Mouse (Mus musculus) CD4-positive naive resting alpha-beta T cell, adult 57 days (primary cell): ENCODE data around the gene Selenov. TPM values are rescaled to one million over a fixed set of nuclear protein-coding genes. Genes with fewer than 3 reads are reported as not detected.

Source experiments
- total RNA-seq: library from RNA; stranded (reverse); gene quantifications from one replicate; pipeline ENCODE4 v1.2.4, GENCODE M21; 2023

Gene Selenov
- not detected for total RNA-seq

GRCm38 (mm10) chr7:28290638-28291590, at the start of gene Selenov:
TSS of gene Selenov (minus strand) at chr7:28291186.

DNA sequence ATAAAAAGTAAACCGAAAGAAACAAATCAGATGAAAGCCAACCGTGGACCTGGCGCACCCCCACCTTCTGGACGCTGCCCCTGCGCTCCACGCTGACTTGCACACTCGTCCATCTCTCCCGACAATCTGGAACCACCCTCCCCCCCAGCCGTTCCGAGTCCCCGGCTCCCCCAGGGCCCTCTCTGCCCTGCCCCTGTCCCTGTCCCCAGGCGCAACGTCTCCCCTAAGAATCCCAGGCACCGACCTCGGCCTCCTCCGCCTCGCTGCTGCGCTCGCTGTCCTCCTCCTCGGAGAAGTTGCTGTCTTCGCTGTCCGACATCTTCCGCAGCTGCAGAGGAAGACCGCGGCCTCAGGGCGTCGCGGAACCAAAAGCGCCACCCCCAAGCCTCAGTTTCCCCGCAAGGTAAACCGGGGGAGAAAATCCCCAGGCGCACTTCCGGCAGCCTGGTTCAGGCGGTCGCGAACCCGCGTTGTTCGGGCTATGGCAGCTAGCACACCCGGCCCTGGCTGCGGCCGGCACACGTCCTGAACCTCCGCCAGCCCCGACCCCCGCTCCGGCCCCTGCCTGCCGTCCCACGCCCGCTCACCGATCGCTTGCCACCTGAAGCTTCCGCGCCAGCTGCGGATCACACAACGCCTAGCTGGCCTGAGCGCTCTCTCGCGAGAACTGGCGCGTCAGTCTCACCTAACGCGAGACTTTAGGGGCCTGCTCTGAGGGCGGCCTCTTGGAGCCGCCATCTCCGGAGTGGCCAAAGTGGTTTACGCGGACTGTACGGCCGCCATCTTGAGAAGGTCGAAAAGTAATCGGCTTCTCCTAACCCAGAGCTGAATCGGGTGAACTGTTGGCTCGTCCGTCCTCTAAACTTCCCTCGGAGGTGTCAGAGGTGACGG, 47.4 kb upstream of the Selenov start, which contains the start of gene Supt5:
Gene Supt5, minus strand, starts transcription at position 639 of the 891 bp plus-strand sequence.

DNA sequence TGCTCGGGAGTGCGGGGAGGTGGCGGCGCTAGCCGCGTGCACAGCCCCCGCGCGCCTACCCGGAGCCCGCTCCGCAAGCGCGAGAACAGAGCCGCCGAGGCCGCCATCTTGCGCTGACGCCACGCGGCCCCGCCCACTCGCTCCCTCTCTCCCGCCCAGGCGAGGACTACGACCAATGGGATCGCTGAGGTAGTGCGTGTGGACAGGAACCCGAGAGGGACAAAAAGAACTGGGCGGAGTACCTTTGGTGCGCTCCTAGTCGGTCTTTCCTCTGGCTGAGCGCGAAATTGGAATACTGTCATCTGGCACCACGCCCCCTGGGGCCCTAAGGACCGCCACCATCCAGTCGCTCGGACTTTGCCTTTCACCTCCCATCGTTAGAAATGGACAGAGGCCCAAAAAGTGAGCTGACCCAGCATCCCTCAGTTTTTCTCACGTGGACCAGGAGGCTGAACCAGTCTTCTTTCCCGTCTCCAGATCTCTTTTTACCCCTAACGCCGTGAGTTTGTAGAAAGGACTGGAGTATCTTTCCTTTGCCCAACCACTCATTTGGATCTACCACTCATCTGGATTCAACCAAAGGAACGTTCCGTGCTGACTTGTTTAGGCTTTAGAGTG, 21.0 kb upstream of the Selenov start, which contains the start of gene Timm50:
Gene Timm50, minus strand, starts transcription at position 147 of the 618 bp plus-strand sequence.

DNA sequence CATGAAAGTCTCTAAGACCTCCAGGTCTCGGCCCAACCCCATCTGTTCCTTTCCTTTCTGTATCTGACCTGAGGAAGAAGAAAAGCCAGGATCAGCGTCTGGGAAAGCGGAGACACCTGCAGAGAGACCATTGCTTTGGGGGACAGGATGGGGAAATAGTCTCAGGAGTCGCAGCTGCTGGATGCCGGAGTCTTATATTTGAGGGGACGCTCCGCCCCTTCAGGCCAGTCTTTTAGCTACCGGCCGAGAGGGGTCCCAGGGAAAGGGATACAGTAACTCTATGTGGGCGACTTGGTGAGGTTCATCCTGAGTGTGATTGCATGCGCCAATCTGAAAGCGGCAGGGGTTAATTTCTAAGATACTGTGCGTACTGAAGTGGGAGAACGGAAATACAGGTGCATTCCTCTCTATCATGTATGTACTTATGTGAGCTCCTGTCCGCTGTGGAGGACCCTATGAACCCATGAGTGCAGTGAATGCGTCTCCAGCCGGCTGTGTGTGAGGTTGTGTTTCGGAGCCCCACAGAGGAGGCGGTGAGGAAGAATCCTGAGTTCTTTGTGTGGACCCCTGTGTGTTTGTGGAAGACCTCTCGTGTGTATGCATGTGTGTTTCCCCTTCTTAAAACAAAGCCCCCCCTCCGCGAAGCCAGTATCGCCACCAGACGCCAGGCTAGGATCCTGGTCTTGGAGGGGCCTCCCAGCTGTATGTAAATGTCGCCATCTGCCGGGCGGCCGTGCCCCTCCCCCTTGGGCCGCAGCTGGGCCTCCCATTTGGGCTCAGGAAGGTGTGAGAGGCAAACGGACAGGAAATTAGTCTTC, 10.8 kb upstream of the Selenov start, which contains the start of gene Dll3:
Gene Dll3, minus strand, starts transcription at position 623 of the 818 bp plus-strand sequence.

DNA sequence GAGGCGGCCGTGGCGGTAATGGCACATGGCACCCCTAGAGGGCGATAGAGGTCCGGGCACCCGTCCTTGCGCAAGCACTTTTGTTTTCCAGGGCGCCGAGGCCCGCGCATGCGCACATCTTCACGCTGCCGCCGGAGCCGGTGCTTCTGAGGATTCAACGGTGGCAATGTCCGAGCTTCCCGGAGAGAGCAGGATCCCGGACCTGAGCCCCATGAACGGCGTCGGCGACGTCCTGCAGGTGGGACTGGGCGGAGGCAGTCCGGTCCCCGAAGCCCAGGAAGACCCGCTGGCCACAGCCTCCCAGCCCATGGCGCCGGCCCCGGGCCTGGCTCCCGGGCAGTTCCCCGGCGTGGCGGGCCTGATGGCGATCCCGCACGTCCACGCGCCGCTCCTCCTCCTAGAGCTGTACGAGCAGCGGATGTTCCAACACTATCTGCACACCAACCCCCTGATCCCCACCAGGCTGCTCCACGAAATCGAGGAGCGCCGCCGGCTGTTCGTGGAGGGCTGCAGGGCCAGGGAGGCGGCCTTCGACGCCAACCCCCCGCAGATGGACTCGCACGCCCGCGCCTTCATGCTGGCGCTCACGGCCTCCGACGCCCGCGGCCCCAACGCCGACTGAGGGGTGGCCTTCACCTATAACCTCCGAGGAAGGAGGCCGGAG, 13.2 kb downstream of the Selenov start, which contains the start of gene Eid2b:
Gene Eid2b, plus strand, starts transcription at position 125 of the 664 bp plus-strand sequence.

GRCm38 (mm10) chr7:28267129-28268041, 23.6 kb downstream of the Selenov start, which contains the start of gene Eid2:
TSS of gene Eid2 (plus strand) at chr7:28267881.

Other genes starting within 250 kb of the Selenov start
- 97.6 TPM for gene Psmc4, start 241.1 kb downstream of the Selenov start, total RNA-seq
- gene Fcgbp, start 219.9 kb downstream of the Selenov start, total RNA-seq, result not detected
- gene 9530053A07Rik, start 161.7 kb downstream of the Selenov start, total RNA-seq, result not detected
- 183 TPM for gene Fbl, start 121.5 kb downstream of the Selenov start, total RNA-seq
- gene Dyrk1b, start 111.7 kb downstream of the Selenov start, total RNA-seq, result 16.9 TPM
- gene Eid2, start 23.3 kb downstream of the Selenov start, total RNA-seq, result 9.9 TPM
- 5.5 TPM for gene Eid2b, start 13.4 kb downstream of the Selenov start, total RNA-seq
- gene Dll3, start 11.1 kb upstream of the Selenov start, total RNA-seq, result not detected
- 32.5 TPM for gene Timm50, start 20.9 kb upstream of the Selenov start, total RNA-seq
- gene Supt5, start 47.6 kb upstream of the Selenov start, total RNA-seq, result 190 TPM
- gene Rps16, start 59.5 kb upstream of the Selenov start, total RNA-seq, result 5,484 TPM
- gene Plekhg2, start 81.4 kb upstream of the Selenov start, total RNA-seq, result 207 TPM
- gene Zfp36, start 89.1 kb upstream of the Selenov start, total RNA-seq, result 442 TPM
- gene Med29, start 101.5 kb upstream of the Selenov start, total RNA-seq, result 14.8 TPM
- gene Paf1, start 101.8 kb upstream of the Selenov start, total RNA-seq, result 154 TPM
- gene Gmfg, start 146.3 kb upstream of the Selenov start, total RNA-seq, result 312 TPM
- 6.7 TPM for gene Lrfn1, start 160.8 kb upstream of the Selenov start, total RNA-seq
- gene Ifnl2, start 219.3 kb upstream of the Selenov start, total RNA-seq, result not detected
- not detected for gene Ifnl3, start 231.7 kb upstream of the Selenov start, total RNA-seq
- gene Sycn, start 249.7 kb upstream of the Selenov start, total RNA-seq, result not detected